Mouse (Mus musculus) lung, postnatal 0 days (tissue): Measurements from ENCODE around the gene Poldip3.

Source experiments
- CTCF ChIP-seq: IDR thresholded peaks from 2 replicates; pipeline ENCODE4 v1.5.1; 2016; ENCODE audit warnings: antibody characterized with exemption, mild to moderate bottlenecking
- EP300 ChIP-seq: IDR thresholded peaks from 2 replicates; pipeline ENCODE4 v1.6.1; 2016; ENCODE audit warnings: antibody characterized with exemption, mild to moderate bottlenecking, control low read depth

GRCm38 (mm10) chr15:83149196-83150072 lies at the start of gene Poldip3:
- TF ChIP-seq EP300 (peak; percentile 86), CTCF (no peak)
